Mouse (Mus musculus) yolk sac, embryonic 10.5 days (tissue): ENCODE measurements around the gene Coa3.

Experiments used
- DNase-seq: peaks from one replicate; pipeline ENCODE4 v3.0.0-alpha.2; 2017; ENCODE audit warnings: low spot score

Gene Coa3

GRCm38 (mm10) chr11:101252941-101253340, 26.0 kb downstream of the Coa3 start:
- DNase-seq: no peak

DNA sequence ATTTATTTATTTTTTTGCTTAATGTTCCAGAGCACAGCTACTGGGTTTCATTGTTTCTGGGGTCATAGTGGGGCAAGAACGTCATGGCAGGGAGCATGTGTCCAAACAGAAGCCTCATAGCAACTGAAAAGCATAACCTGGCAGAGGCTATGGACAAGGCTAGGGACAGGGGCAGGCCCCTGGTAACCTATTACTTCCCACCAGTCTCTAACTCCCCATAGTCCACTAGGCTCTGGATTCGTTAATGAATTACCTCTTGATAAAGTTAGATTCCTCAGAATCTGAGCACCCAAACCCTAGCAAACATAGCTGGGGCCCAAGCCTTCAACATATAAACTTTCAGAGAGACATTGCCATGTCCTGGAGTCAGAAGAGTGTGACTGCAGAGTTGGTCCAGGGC, 27.9 kb downstream of the Coa3 start:
- no peak for DNase-seq

DNA sequence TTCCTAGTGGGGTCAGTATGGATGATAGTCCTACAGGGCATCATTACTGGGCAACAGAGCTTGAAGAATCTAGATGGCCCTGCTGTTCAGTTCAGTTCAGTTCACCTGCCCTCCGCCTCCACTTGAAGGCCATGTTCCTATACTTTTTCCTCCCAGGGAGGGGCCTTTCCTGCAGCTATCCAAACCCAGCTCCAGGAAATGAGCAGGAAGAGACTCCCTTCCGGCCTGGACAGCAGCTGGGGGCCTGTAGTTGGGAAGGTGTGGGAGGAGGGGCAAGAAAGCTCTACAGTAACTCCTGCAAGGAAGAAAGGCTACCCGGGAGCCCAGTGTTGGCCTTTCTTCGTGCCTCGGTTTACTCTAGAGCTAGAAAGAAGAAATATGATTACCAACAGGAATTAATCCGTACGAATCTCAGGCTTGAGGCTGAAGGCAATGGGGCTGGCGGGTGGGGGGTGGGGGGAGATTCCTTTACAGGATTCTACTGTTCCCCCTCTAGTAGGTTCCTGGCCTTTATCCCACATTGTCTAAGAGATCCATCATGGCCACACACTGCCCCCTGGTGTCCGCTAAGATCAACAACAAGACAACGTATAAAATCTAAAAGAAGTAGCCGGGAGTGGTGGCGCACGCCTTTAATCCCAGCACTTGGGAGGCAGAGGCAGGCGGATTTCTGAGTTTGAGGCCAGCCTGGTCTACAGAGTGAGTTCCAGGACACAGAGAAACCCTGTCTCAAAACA, 30.5 kb downstream of the Coa3 start:
- DNase-seq: no peak

GRCm38 (mm10) chr11:101247521-101248030, 31.3 kb downstream of the Coa3 start:
- no peak for DNase-seq

GRCm38 (mm10) chr11:101246702-101247012, 32.3 kb downstream of the Coa3 start:
- no peak for DNase-seq

DNA sequence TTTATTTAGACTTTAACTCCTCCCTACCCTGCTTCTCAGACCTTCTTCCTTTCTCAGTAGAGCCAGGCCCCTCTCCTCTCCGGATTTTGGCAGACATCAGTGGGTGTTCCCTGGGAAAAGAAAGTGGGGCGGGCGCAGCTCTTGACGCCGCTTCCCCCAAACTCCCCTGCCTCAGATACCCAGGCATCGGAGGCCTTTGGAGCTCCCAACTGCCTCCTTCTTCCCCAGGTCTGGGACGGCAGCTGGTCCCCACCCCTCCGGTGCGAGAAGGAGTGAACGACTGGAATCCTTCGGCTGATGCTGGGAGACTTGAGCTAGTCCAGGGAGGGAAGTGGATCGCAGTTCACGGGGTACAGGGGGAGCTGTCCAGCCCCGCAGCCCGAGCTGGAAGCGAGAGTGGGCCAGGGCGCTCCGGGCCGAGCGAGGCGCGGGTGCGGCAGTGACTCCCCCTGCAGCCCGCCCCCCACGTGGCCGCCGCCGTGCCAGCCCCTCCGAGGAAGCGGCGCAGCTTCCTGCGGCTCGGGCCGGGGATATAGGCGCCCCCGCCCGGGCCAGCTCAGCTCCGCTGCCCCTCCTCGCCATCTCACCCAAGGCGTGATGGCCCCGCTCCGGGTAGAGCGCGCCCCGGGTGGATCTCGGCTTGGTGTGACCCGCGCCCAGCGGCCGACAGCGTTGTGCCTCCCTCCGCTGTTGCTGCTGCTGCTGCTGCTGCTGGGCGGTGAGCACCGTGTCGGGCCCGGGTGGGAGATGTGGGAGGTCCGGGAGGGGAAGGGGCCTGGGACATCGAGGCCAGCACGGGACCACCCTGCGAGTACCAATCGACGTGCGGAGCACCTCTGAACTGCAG, 32.8 kb downstream of the Coa3 start, which contains the start of gene Ramp2:
Gene Ramp2 (plus strand): TSS at position 174 of the 847 bp plus-strand sequence.
- DNase-seq: no peak

DNA sequence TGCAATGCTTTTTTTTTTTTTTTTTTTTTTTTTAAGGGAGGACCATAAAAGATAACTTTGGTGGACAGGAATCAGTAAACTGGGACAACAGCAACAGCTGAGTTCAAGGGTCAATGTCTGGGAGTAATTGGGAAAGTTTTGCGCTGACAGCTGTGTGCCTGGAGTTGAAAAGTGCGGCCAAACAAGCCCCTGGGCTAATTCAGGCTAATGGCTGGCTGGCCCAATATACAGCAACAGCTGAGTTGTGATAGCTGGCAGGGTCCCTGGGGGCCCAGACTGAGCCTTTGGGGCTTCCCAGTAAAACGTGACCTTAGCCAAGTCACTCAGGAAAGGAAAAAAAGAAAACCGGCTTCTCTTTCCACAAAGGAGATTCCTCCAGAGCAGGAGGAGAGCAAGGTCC, 33.8 kb downstream of the Coa3 start:
- DNase-seq: peak; percentile 74

DNA sequence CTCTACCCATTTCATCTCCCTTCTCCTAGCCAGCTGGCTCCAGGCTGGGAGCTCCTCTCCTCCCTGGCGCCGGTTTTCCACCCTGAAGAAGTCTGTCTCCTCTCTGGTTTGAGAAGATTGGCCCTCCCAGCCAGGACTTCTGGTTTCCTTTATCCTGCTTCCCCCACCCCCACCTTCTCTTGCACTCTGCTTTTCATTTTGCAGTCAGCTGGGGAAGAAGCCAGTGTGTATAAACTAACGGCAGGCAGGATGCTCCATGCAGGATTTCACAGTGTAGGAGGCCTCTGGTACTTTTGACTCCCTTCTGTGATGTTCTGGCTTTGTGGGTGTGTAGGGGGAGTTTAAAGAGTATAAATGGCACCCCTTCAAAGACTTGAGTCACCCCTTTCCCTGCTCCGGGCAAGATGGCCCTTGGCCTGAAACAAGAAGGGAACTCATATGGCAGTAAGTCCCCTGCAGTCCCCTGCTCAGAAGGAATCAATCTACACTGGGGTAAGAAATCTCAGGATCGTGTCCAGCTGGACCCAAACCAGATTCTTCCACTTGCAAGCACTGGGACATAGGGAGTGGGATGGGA, 40.8 kb downstream of the Coa3 start:
- DNase-seq: no peak

- no peak for DNase-seq
Measured at GRCm38 (mm10) chr11:101236782-101237181, 42.1 kb downstream of the Coa3 start.

DNA sequence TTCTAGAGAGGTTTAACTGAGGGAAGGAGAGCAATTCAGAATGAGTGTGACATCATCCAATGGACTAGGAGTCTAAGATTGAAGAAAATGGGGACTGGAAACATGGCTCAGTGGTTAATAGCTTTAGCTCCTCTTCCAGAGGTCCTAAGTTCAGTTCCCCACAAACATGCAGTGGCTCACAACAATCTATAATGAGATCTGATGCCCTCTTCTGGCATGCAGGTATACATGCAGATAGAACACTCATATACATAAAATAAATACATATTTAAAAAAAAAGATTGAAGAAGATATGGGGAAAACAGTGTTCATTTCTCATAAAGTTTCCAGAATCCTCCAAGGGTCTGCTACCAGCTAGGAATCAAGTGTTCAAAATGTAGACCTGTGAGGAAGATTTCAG, 43.5 kb downstream of the Coa3 start:
- DNase-seq: no peak

GRCm38 (mm10) chr11:101234124-101234523, 44.8 kb downstream of the Coa3 start:
- no peak for DNase-seq

DNA sequence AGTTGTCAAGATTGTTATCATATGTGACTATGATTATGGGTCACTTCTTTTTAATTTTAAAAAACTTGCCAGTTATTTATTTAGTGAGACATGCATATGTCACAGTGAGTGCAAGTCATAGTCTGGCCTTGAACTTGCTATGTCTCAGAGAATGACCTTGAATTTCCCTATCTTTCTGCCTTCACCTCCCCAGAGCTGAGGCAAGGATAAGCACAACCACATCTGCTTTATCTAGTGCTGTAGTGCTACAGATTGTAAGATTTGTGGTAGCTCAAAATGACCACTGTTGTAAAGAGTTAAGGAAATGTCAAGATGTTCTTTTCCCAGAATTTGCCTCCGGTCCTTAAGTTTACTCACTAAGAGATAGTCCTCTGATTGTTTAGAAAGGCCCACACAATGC, 45.7 kb downstream of the Coa3 start:
- no peak for DNase-seq

DNA sequence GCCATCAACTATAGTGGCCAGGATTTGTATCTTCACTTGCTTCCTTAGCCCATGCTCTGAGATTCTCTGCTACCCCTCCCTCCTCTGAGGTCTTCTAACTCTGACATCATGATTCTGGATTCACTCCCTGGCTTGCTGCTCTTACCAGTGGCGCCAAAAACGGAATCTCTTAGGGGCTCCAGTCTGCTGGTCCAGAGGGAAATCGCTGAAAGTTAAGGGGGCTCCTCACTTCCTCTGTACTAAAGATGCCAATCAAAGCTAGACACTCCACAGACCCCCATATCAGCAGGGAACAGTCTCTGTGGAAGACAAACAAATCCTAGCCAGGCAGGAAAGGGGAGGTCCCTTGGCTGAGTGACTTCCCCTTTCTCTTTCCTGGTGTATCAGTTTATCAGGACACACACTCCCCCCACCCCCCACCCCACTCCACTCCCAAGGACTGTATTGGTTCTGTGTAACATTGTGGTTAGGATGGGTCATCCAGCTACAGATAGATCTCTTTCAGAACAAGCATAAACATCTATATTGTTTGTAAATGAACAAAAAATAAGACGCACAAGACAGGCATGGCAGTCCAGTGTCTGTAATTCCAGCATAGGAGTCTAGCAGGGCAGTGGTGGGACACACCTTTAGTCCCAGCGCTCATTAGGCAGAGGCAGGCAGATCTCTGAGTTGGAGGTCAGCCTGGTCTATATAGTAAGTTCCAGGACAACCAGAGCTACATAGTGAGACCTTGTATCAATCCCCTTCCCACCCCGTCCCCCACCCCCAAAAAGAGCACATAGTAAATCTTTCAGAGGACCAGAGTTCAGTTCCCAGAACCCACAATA, 46.7 kb downstream of the Coa3 start:
- peak; percentile 68 for DNase-seq

- peak; percentile 62 for DNase-seq
Measured at GRCm38 (mm10) chr11:101230991-101231871, 47.7 kb downstream of the Coa3 start.

DNA sequence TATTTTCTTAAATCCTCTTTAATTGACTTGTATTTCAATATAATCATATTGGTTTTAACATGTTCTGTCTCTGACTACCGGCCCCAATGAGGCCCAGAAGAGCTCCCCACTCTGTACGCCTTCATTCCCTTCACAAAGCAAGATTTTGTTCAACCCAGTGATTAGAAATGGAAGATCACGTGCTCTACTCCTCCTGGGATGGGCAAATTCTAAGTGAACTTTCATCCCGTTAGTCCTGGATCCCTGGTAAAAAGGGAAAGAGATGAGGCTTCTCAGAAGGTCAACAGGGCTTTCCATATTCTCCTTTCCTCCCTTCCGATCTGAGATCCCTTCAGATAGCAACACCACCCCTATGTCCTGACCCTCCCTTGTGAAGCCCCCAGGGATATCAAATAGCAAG, 48.4 kb downstream of the Coa3 start:
- no peak for DNase-seq

GRCm38 (mm10) chr11:101230061-101230511, 48.8 kb downstream of the Coa3 start:
- peak; percentile 65 for DNase-seq

- DNase-seq: no peak
Measured at GRCm38 (mm10) chr11:101229361-101229900, 49.5 kb downstream of the Coa3 start.
